Mouse (Mus musculus): ENCODE measurements at regions not wholly inside any gene's neighbourhood (a gene's known extent, or its start where the extent isn't known, plus 50 kb on each side); places are given as distances from the start of the nearest gene placed in this dataset.
"Not testable (repeated sequence)": the region's sequence is repeated elsewhere in the genome, so short reads cannot be mapped to it uniquely, and the experiment has no call there.

GRCm38 (mm10) chr10:57000892-57001722 lies 485.1 kb upstream of the Hsf2 start:
- DNase-seq (ENCODE audit: low read depth, low spot score): peak; percentile 72

GRCm38 (mm10) chr10:57001723-57002110 lies 484.5 kb upstream of the Hsf2 start:
- DNase-seq (ENCODE audit: low read depth, low spot score): no peak

- no peak for DNase-seq (ENCODE audit: low read depth, low spot score)
Measured at GRCm38 (mm10) chr10:57037641-57038040, 448.5 kb upstream of the Hsf2 start.

- DNase-seq (ENCODE audit: low read depth, low spot score): no peak
Measured at GRCm38 (mm10) chr10:57040201-57040600, 446.0 kb upstream of the Hsf2 start.

- DNase-seq (ENCODE audit: low read depth, low spot score): no peak
Measured at GRCm38 (mm10) chr10:57046021-57046420, 440.2 kb upstream of the Hsf2 start.

- DNase-seq (ENCODE audit: low read depth, low spot score): no peak
Measured at GRCm38 (mm10) chr10:57046891-57047290, 439.3 kb upstream of the Hsf2 start.

GRCm38 (mm10) chr10:57047719-57048118 lies 438.5 kb upstream of the Hsf2 start:
- no peak for DNase-seq (ENCODE audit: low read depth, low spot score)

- not testable (repeated sequence) for DNase-seq (ENCODE audit: low read depth, low spot score)
Measured at GRCm38 (mm10) chr10:57053375-57053774, 432.8 kb upstream of the Hsf2 start.

- no peak for DNase-seq (ENCODE audit: low read depth, low spot score)
Measured at GRCm38 (mm10) chr10:57090131-57090530, 396.1 kb upstream of the Hsf2 start.

GRCm38 (mm10) chr10:57095920-57096319 lies 390.3 kb upstream of the Hsf2 start:
- no peak for DNase-seq (ENCODE audit: low read depth, low spot score)

GRCm38 (mm10) chr10:57113359-57113758 lies 372.8 kb upstream of the Hsf2 start:
- DNase-seq (ENCODE audit: low read depth, low spot score): no peak

- no peak for DNase-seq (ENCODE audit: low read depth, low spot score)
Measured at GRCm38 (mm10) chr10:57114696-57115271, 371.4 kb upstream of the Hsf2 start.

- DNase-seq (ENCODE audit: low read depth, low spot score): no peak
Measured at GRCm38 (mm10) chr10:57121514-57121913, 364.7 kb upstream of the Hsf2 start.

GRCm38 (mm10) chr10:57127185-57127584 lies 359.0 kb upstream of the Hsf2 start:
- DNase-seq (ENCODE audit: low read depth, low spot score): no peak

GRCm38 (mm10) chr10:57156426-57156825 lies 329.8 kb upstream of the Hsf2 start:
- no peak for DNase-seq (ENCODE audit: low read depth, low spot score)

- DNase-seq (ENCODE audit: low read depth, low spot score): no peak
Measured at GRCm38 (mm10) chr10:57156912-57157311, 329.3 kb upstream of the Hsf2 start.

GRCm38 (mm10) chr10:57160546-57160945 lies 325.6 kb upstream of the Hsf2 start:
- no peak for DNase-seq (ENCODE audit: low read depth, low spot score)

- no peak for DNase-seq (ENCODE audit: low read depth, low spot score)
Measured at GRCm38 (mm10) chr10:57163359-57163758, 322.8 kb upstream of the Hsf2 start.

GRCm38 (mm10) chr10:57183560-57183959 lies 302.6 kb upstream of the Hsf2 start:
- DNase-seq (ENCODE audit: low read depth, low spot score): peak; percentile 39

- DNase-seq (ENCODE audit: low read depth, low spot score): peak; percentile 51
Measured at GRCm38 (mm10) chr10:57210701-57211100, 275.5 kb upstream of the Hsf2 start.

- no peak for DNase-seq (ENCODE audit: low read depth, low spot score)
Measured at GRCm38 (mm10) chr10:57231117-57231516, 255.1 kb upstream of the Hsf2 start.

GRCm38 (mm10) chr10:57281220-57281619 lies 205.0 kb upstream of the Hsf2 start:
- no peak for DNase-seq (ENCODE audit: low read depth, low spot score)

GRCm38 (mm10) chr10:57282896-57283295 lies 203.3 kb upstream of the Hsf2 start:
- DNase-seq (ENCODE audit: low read depth, low spot score): no peak

Data from ES-CJ7 (cell line).